In genomic region chr10:75062189-75062561, GRCm38 (mm10) we compare ENCODE assay signal across 8 mouse cellular contexts. TPM values are rescaled to one million over a fixed set of nuclear protein-coding genes. Genes with fewer than 3 reads are reported as not detected.
DNase-seq lines count a peak whose midpoint lies in the region; ATAC-seq and TF ChIP-seq lines count a peak whose summit lies in the region.

No protein-coding gene starts in this region.

- H3K9me3 ChIP-seq in forebrain, embryonic 13.5 days (replicated peaks): no peaks in the 10 kb centered on the region
- H3K9me3 ChIP-seq in intestine, postnatal 0 days (ENCODE audit: control insufficient read depth): no peaks in the 10 kb centered on the region
- no peaks in the 10 kb centered on the region for H3K9me3 ChIP-seq in lung, embryonic 15.5 days
- H3K9me3 ChIP-seq in stomach, embryonic 16.5 days (replicated peaks; ENCODE audit: control insufficient read depth, low read length): no peaks in the 10 kb centered on the region

- peaks cover 51% of the 10 kb centered on the region for H3K79me3 ChIP-seq in C2C12 (ENCODE audit: low read depth)

- H3K36me3 ChIP-seq in C2C12 (ENCODE audit: control insufficient read depth, insufficient read depth): peaks cover 5% of the 10 kb centered on the region
- peaks cover 16% of the 10 kb centered on the region; the same call in 1 of the 2 replicates for H3K36me3 ChIP-seq in forebrain, embryonic 13.5 days (ENCODE audit: poor library complexity, severe bottlenecking)
- no peaks in the 10 kb centered on the region for H3K36me3 ChIP-seq in intestine, postnatal 0 days (ENCODE audit: control insufficient read depth, insufficient read depth)
- H3K36me3 ChIP-seq in lung, embryonic 15.5 days: no peaks in the 10 kb centered on the region
- no peaks in the 10 kb centered on the region for H3K36me3 ChIP-seq in stomach, embryonic 16.5 days (ENCODE audit: control insufficient read depth, insufficient read depth, low read length)

- H3K4me1 ChIP-seq in forebrain, embryonic 13.5 days: peaks cover 71% of the 10 kb centered on the region
- peaks cover 14% of the 10 kb centered on the region for H3K4me1 ChIP-seq in intestine, postnatal 0 days (replicated peaks; ENCODE audit: control insufficient read depth, insufficient read depth, low read length)
- peaks cover 69% of the 10 kb centered on the region for H3K4me1 ChIP-seq in lung, embryonic 15.5 days
- H3K4me1 ChIP-seq in stomach, embryonic 16.5 days (ENCODE audit: control insufficient read depth, insufficient read depth, low read length): peaks cover 41% of the 10 kb centered on the region

- peak overlapping the region; percentile 95 for H3K4me2 ChIP-seq in forebrain, embryonic 13.5 days
- peak overlapping the region; percentile 81 for H3K4me2 ChIP-seq in intestine, postnatal 0 days (replicated peaks; ENCODE audit: low read depth)
- peak overlapping the region; percentile 89 for H3K4me2 ChIP-seq in lung, embryonic 15.5 days
- peak overlapping the region; percentile 65 for H3K4me2 ChIP-seq in stomach, embryonic 16.5 days (ENCODE audit: low read depth, low read length)

- no peak overlapping the region for H3K27ac ChIP-seq in forebrain, embryonic 13.5 days
- no peak overlapping the region for H3K27ac ChIP-seq in intestine, postnatal 0 days (ENCODE audit: low read depth, low read length)
- H3K27ac ChIP-seq in lung, embryonic 15.5 days: peak overlapping the region; percentile 68
- no peak overlapping the region for H3K27ac ChIP-seq in stomach, embryonic 16.5 days (ENCODE audit: low read length)

- TF ChIP-seq CTCF in C2C12 (IDR thresholded peaks at IDR 0.05; ENCODE audit: control insufficient read depth, insufficient read depth, insufficient read length): no peak
- no peak for TF ChIP-seq CTCF in intestine, postnatal 0 days (IDR thresholded peaks at IDR 0.05; ENCODE audit: low read depth)

- 10% methylated on average over 6 of the region's 6 CpGs for WGBS in forebrain, embryonic 13.5 days
- WGBS in intestine, postnatal 0 days: 23% methylated on average over 6 of the region's 6 CpGs
- WGBS in lung, embryonic 15.5 days: 8% methylated on average over 6 of the region's 6 CpGs
- WGBS in stomach, embryonic 16.5 days: 20% methylated on average over 6 of the region's 6 CpGs

- H3K27me3 ChIP-seq in C2C12 (ENCODE audit: control insufficient read depth, insufficient read depth, insufficient read length): no peaks in the 10 kb centered on the region
- no peaks in the 10 kb centered on the region for H3K27me3 ChIP-seq in forebrain, embryonic 13.5 days
- no peaks in the 10 kb centered on the region for H3K27me3 ChIP-seq in intestine, postnatal 0 days (replicated peaks; ENCODE audit: control insufficient read depth, insufficient read depth, low read length)
- no peaks in the 10 kb centered on the region for H3K27me3 ChIP-seq in lung, embryonic 15.5 days
- no peaks in the 10 kb centered on the region for H3K27me3 ChIP-seq in stomach, embryonic 16.5 days (ENCODE audit: control insufficient read depth, insufficient read depth, low read length)

- no peak for ATAC-seq in forebrain, embryonic 13.5 days
- no peak for ATAC-seq in intestine, postnatal 0 days
- ATAC-seq in lung, embryonic 15.5 days (ENCODE audit: borderline replicate concordance, extremely low read depth, low FRiP score, low TSS enrichment): peak; percentile 36
- ATAC-seq in stomach, embryonic 16.5 days (ENCODE audit: insufficient read depth, low FRiP score): no peak
- no peak for ATAC-seq in megakaryocyte-erythroid progenitor cell, adult 5-6 weeks (replicated peaks; ENCODE audit: low FRiP score, low TSS enrichment, poor library complexity, severe bottlenecking)

- peaks cover 65% of the 10 kb centered on the region for H3K79me2 ChIP-seq in C2C12 (ENCODE audit: control insufficient read depth, insufficient read depth)

- peak overlapping the region; percentile 90 for H3K9ac ChIP-seq in forebrain, embryonic 13.5 days
- H3K9ac ChIP-seq in intestine, postnatal 0 days (ENCODE audit: low read depth, low read length): no peak overlapping the region
- peak overlapping the region; percentile 70 for H3K9ac ChIP-seq in lung, embryonic 15.5 days
- peak overlapping the region; percentile 93 for H3K9ac ChIP-seq in stomach, embryonic 16.5 days (ENCODE audit: low read length)

- peak; percentile 45 for DNase-seq in cerebellum, adult 11-12 months
- DNase-seq in cerebellum, postnatal 36 days: no peak

- H3ac ChIP-seq in C2C12 (ENCODE audit: control insufficient read depth, insufficient read length, low read depth): no peak overlapping the region

- H3K4me3 ChIP-seq in C2C12 (ENCODE audit: insufficient read depth, poor library complexity, severe bottlenecking): peak overlapping the region; percentile 18
- H3K4me3 ChIP-seq in forebrain, embryonic 13.5 days: peak overlapping the region; percentile 90
- peak overlapping the region; percentile 81 for H3K4me3 ChIP-seq in intestine, postnatal 0 days (ENCODE audit: low read depth, low read length)
- H3K4me3 ChIP-seq in lung, embryonic 15.5 days: peak overlapping the region; percentile 88
- peak overlapping the region; percentile 86 for H3K4me3 ChIP-seq in stomach, embryonic 16.5 days (replicated peaks; ENCODE audit: low read length)

TF ChIP-seq in C2C12, 6 proteins besides CTCF, POLR2A, EP300 and RAD21:
- TF ChIP-seq FOSL1 (IDR thresholded peaks at IDR 0.05; ENCODE audit: insufficient read depth, low read length, poor library complexity, severe bottlenecking) (no peak), MYOG (IDR thresholded peaks at IDR 0.05; ENCODE audit: control insufficient read depth, extremely low read depth, insufficient read length) (no peak), MYOD1 (IDR thresholded peaks at IDR 0.05; ENCODE audit: control insufficient read depth, insufficient read length, low read depth) (no peak), CEBPB (IDR thresholded peaks at IDR 0.05; ENCODE audit: low read depth) (no peak), USF1 (IDR thresholded peaks at IDR 0.05; ENCODE audit: low read depth) (no peak), MAX (IDR thresholded peaks at IDR 0.05) (no peak)
TF ChIP-seq in C2C12: peak in this region for 0.

RNA-seq across cellular contexts. Expression of gene Bcr, which starts 1.8 kb away (rescaled TPM):
- polyA plus RNA-seq in C2C12 (2012; fragmentation: generic; extraction: Trizol): 16.1 TPM
- 11.5 and 13.5 TPM in 2 replicates for polyA plus RNA-seq in forebrain, embryonic 13.5 days (2015; fragmentation: Nextera tagmentation; extraction: Ambion mirVana)
- 26.7 and 36.2 TPM in 2 replicates for polyA plus RNA-seq in intestine, postnatal 0 days (2015; fragmentation: Nextera tagmentation; extraction: Ambion mirVana)
- 8.6 and 8.9 TPM in 2 replicates for polyA plus RNA-seq in lung, embryonic 15.5 days (2015; fragmentation: Nextera tagmentation; extraction: Ambion mirVana)
- 7.4 and 8.8 TPM in 2 replicates for polyA plus RNA-seq in stomach, embryonic 16.5 days (2015; fragmentation: Nextera tagmentation; extraction: Ambion mirVana)
- 4.0 and 5.5 TPM in 2 replicates for total RNA-seq in megakaryocyte-erythroid progenitor cell, adult 5-6 weeks (2014; fragmentation: Nextera tagmentation)
- 1.4 and 6.9 TPM in 2 replicates for total RNA-seq in megakaryocyte-erythroid progenitor cell, adult 5-6 weeks (2017)

RNA-seq across cellular contexts. Expression of gene Rab36, which starts 25.3 kb away (rescaled TPM):
- polyA plus RNA-seq in C2C12 (2012; fragmentation: generic; extraction: Trizol): 0.67 TPM
- 11.3 and 14.4 TPM in 2 replicates for polyA plus RNA-seq in forebrain, embryonic 13.5 days (2015; fragmentation: Nextera tagmentation; extraction: Ambion mirVana)
- 1.5 TPM in 2 replicates for polyA plus RNA-seq in intestine, postnatal 0 days (2015; fragmentation: Nextera tagmentation; extraction: Ambion mirVana)
- 11.0 and 13.1 TPM in 2 replicates for polyA plus RNA-seq in lung, embryonic 15.5 days (2015; fragmentation: Nextera tagmentation; extraction: Ambion mirVana)
- 7.3 and 8.2 TPM in 2 replicates for polyA plus RNA-seq in stomach, embryonic 16.5 days (2015; fragmentation: Nextera tagmentation; extraction: Ambion mirVana)
- not detected in 2 replicates for total RNA-seq in megakaryocyte-erythroid progenitor cell, adult 5-6 weeks (2014; fragmentation: Nextera tagmentation)
- not detected in 2 replicates for total RNA-seq in megakaryocyte-erythroid progenitor cell, adult 5-6 weeks (2017)

RNA-seq across cellular contexts. Expression of gene Rsph14, which starts 29.8 kb away (rescaled TPM):
- polyA plus RNA-seq in C2C12 (2012; fragmentation: generic; extraction: Trizol): not detected
- polyA plus RNA-seq in forebrain, embryonic 13.5 days (2015; fragmentation: Nextera tagmentation; extraction: Ambion mirVana): 0.31 and 0.67 TPM in 2 replicates
- polyA plus RNA-seq in intestine, postnatal 0 days (2015; fragmentation: Nextera tagmentation; extraction: Ambion mirVana): not detected in 2 replicates
- 0.96 and 2.1 TPM in 2 replicates for polyA plus RNA-seq in lung, embryonic 15.5 days (2015; fragmentation: Nextera tagmentation; extraction: Ambion mirVana)
- not detected in 2 replicates for polyA plus RNA-seq in stomach, embryonic 16.5 days (2015; fragmentation: Nextera tagmentation; extraction: Ambion mirVana)
- not detected in 2 replicates for total RNA-seq in megakaryocyte-erythroid progenitor cell, adult 5-6 weeks (2014; fragmentation: Nextera tagmentation)
- total RNA-seq in megakaryocyte-erythroid progenitor cell, adult 5-6 weeks (2017): not detected in 2 replicates

Comparison
In these comparisons a context has a peak if more than half of its experiments do, and no peak if none do; other contexts are left out.
1. H3K4me3 ChIP-seq: peak in every context shown above with its lines; median percentile 90 in forebrain, embryonic 13.5 days; 88 in lung, embryonic 15.5 days; 86 in stomach, embryonic 16.5 days; 81 in intestine, postnatal 0 days; 18 in C2C12.